In genomic region chr12:76909218-76909617, GRCm38 (mm10) we compare ENCODE assay signal across 14 mouse cellular contexts. TPM values are rescaled to one million over a fixed set of nuclear protein-coding genes. Genes with fewer than 3 reads are reported as not detected.
DNase-seq lines count a peak whose midpoint lies in the region; ATAC-seq and TF ChIP-seq lines count a peak whose summit lies in the region.
"Had no signal": no experiment of that assay in that cellular context is flagged by ENCODE, and none has a peak within 500 bp of the region (broad histone marks: within the 10 kb centered on the region; RNA-seq: fewer than 3 reads in every experiment).

No protein-coding gene starts in this region.

- H3K9me3 ChIP-seq in heart, embryonic 12.5 days (replicated peaks) = no peaks in the 10 kb centered on the region
- H3K9me3 ChIP-seq in MEL (replicated peaks; ENCODE audit: insufficient read depth, low read length) = no peaks in the 10 kb centered on the region
- no peaks in the 10 kb centered on the region for H3K9me3 ChIP-seq in intestine, embryonic 16.5 days (ENCODE audit: control insufficient read depth, low read length)
- H3K9me3 ChIP-seq: neural tube, embryonic 13.5 days had no signal

- TF ChIP-seq POLR2A in heart, adult 2 months (IDR thresholded peaks at IDR 0.05; ENCODE audit: insufficient read depth, low read depth, low read length) = no peak
- no peak for TF ChIP-seq POLR2A in MEL (IDR thresholded peaks at IDR 0.05; ENCODE audit: control insufficient read depth in 1 of 2, insufficient read depth in 1 of 2, low read depth in 1 of 2, low read length in 2 of 2, poor library complexity in 1 of 2)

- no peak overlapping the region for H3K27ac ChIP-seq in heart, embryonic 12.5 days (ENCODE audit: poor library complexity, severe bottlenecking)
- no peak overlapping the region for H3K27ac ChIP-seq in heart, adult 2 months
- H3K27ac ChIP-seq in MEL (ENCODE audit: control insufficient read depth, low read depth, low read length) = peak overlapping the region; percentile 47
- no peak overlapping the region for H3K27ac ChIP-seq in intestine, embryonic 16.5 days (ENCODE audit: low read length)
- H3K27ac ChIP-seq: neural tube, embryonic 13.5 days had no signal

- H3K9ac ChIP-seq in heart, embryonic 12.5 days = no peak overlapping the region
- no peak overlapping the region for H3K9ac ChIP-seq in heart, adult 2 months (ENCODE audit: low read depth, low read length)
- H3K9ac ChIP-seq in MEL (ENCODE audit: control insufficient read depth, low read depth, low read length, poor library complexity, severe bottlenecking) = no peak overlapping the region
- H3K9ac ChIP-seq in intestine, embryonic 16.5 days (ENCODE audit: low read depth, low read length) = no peak overlapping the region
- H3K9ac ChIP-seq: neural tube, embryonic 13.5 days had no signal

- peak; percentile 72; the same call in 1 of the 2 replicates for ATAC-seq in heart, embryonic 12.5 days (ENCODE audit: insufficient number of reproducible peaks, low FRiP score)
- peak; percentile 82 for ATAC-seq in intestine, embryonic 16.5 days
- peak; percentile 90 for ATAC-seq in megakaryocyte progenitor cell, adult 5-6 weeks (replicated peaks; ENCODE audit: poor library complexity)
- ATAC-seq: activated CD4-positive, CD25-positive, alpha-beta regulatory T cell, adult 4 months had no signal

- H3K36me3 ChIP-seq in heart, embryonic 12.5 days = peaks cover 29% of the 10 kb centered on the region
- no peaks in the 10 kb centered on the region for H3K36me3 ChIP-seq in heart, adult 2 months (ENCODE audit: control insufficient read depth, insufficient read depth, low read length)
- H3K36me3 ChIP-seq in MEL (ENCODE audit: control insufficient read depth in 1 of 2, insufficient read depth in 2 of 2, low read length in 2 of 2) = peaks cover 0 to 17% of the 10 kb centered on the region in 2 experiments; a peak in 3 of 4 replicates
- H3K36me3 ChIP-seq in intestine, embryonic 16.5 days (ENCODE audit: control insufficient read depth, insufficient read depth, low read length) = no peaks in the 10 kb centered on the region

- no peak for TF ChIP-seq EP300 in heart, adult 2 months (IDR thresholded peaks at IDR 0.05; ENCODE audit: insufficient read depth, low read depth, low read length)
- TF ChIP-seq EP300 in MEL (IDR thresholded peaks at IDR 0.05; ENCODE audit: low read depth in 1 of 2, low read length in 2 of 2) = peak; percentile 91 to 92

- H3K27me3 ChIP-seq in heart, embryonic 12.5 days (replicated peaks) = no peaks in the 10 kb centered on the region
- no peaks in the 10 kb centered on the region for H3K27me3 ChIP-seq in heart, adult 2 months (ENCODE audit: control insufficient read depth, insufficient read depth, low read length)
- no peaks in the 10 kb centered on the region for H3K27me3 ChIP-seq in MEL (ENCODE audit: control insufficient read depth in 1 of 2, insufficient read depth in 2 of 2, low read length in 2 of 2)
- no peaks in the 10 kb centered on the region for H3K27me3 ChIP-seq in intestine, embryonic 16.5 days (replicated peaks; ENCODE audit: control insufficient read depth, insufficient read depth, low read length)
- H3K27me3 ChIP-seq: neural tube, embryonic 13.5 days had no signal

- peaks cover 11% of the 10 kb centered on the region; the same call in 1 of the 2 replicates for H3K4me1 ChIP-seq in heart, embryonic 12.5 days (replicated peaks)
- H3K4me1 ChIP-seq in heart, adult 2 months (ENCODE audit: control insufficient read depth, insufficient read depth, low read length) = peaks cover 3% of the 10 kb centered on the region
- peaks cover 15 to 33% of the 10 kb centered on the region in 2 experiments for H3K4me1 ChIP-seq in MEL (ENCODE audit: control insufficient read depth in 1 of 2, insufficient read depth in 2 of 2, low read length in 2 of 2)
- H3K4me1 ChIP-seq in intestine, embryonic 16.5 days (ENCODE audit: control insufficient read depth, insufficient read depth, low read length) = no peaks in the 10 kb centered on the region

- no peak for TF ChIP-seq CTCF in heart, adult 2 months (IDR thresholded peaks at IDR 0.05)
- TF ChIP-seq CTCF in MEL (IDR thresholded peaks at IDR 0.05 in 2 of 3, conservative IDR thresholded peaks at IDR 0.05 in 1 of 3; ENCODE audit: control insufficient read depth in 1 of 3, insufficient read depth in 1 of 3, low read depth in 2 of 3, low read length in 3 of 3, poor library complexity in 1 of 3, severe bottlenecking in 1 of 3) = no peak

- 0 out of 2 replicates have a peak overlapping the region, but pooled peaks have one; percentile 3 for H3K4me2 ChIP-seq in heart, embryonic 12.5 days
- H3K4me2 ChIP-seq in intestine, embryonic 16.5 days (ENCODE audit: low read depth, low read length) = no peak overlapping the region
- H3K4me2 ChIP-seq: neural tube, embryonic 13.5 days had no signal

- no peak for TF ChIP-seq RAD21 in MEL (IDR thresholded peaks at IDR 0.05; ENCODE audit: low read depth, low read length)

- intact Hi-C loops in heart, adult 2 months (cut with DNase I) = no loop called here

- H3K79me2 ChIP-seq in heart, adult 2 months (replicated peaks; ENCODE audit: control insufficient read depth, insufficient read depth, low read length) = no peaks in the 10 kb centered on the region
- H3K79me2 ChIP-seq in MEL (ENCODE audit: control insufficient read depth, insufficient read depth, low read length, poor library complexity) = no peaks in the 10 kb centered on the region

- H3K4me3 ChIP-seq in heart, embryonic 12.5 days = no peak overlapping the region
- no peak overlapping the region for H3K4me3 ChIP-seq in heart, adult 2 months
- H3K4me3 ChIP-seq in MEL (ENCODE audit: control insufficient read depth in 1 of 2, insufficient read depth in 1 of 2, low read depth in 2 of 2, low read length in 2 of 2) = no peak overlapping the region
- H3K4me3 ChIP-seq in intestine, embryonic 16.5 days (ENCODE audit: low read length) = no peak overlapping the region
- H3K4me3 ChIP-seq: neural tube, embryonic 13.5 days had no signal

- 44% methylated on average over 5 of the region's 5 CpGs for WGBS in heart, embryonic 12.5 days
- 69% methylated on average over 5 of the region's 5 CpGs for WGBS in heart, adult 2 months
- 61% methylated on average over 5 of the region's 5 CpGs for WGBS in intestine, embryonic 16.5 days

- DNase-seq in heart, adult 2 months = no peak
- peak; percentile 85 for DNase-seq in MEL (ENCODE audit: low read depth, low spot score)
- DNase-seq in cerebellum, adult 9-10 months = no peak
- no peak for DNase-seq in adrenal gland, postnatal 36 days
- DNase-seq in neural tube, embryonic 10.5 days (ENCODE audit: extremely low spot score, low spot score) = no peak
- DNase-seq: kidney, adult 11 months; midbrain, embryonic 14.5 days; retina, postnatal 1 day; thymus, postnatal 4 days had no signal

TF ChIP-seq in MEL, 35 proteins besides CTCF, POLR2A, EP300 and RAD21 (continues in another document):
- TF ChIP-seq USF1 (IDR thresholded peaks at IDR 0.05; ENCODE audit: low read depth, low read length) (no peak), UBTF (IDR thresholded peaks at IDR 0.05; ENCODE audit: borderline replicate concordance, insufficient read depth, low read depth, low read length) (no peak), NELFE (IDR thresholded peaks at IDR 0.05; ENCODE audit: low read depth, low read length) (no peak), KAT2A (conservative IDR thresholded peaks at IDR 0.05; ENCODE audit: low read depth, low read length) (no peak), ELF1 (IDR thresholded peaks at IDR 0.05; ENCODE audit: low read depth, low read length) (peak; percentile 71; the same call in 1 of the 2 replicates), ZMIZ1 (IDR thresholded peaks at IDR 0.05; ENCODE audit: low read depth, low read length) (no peak), MEF2A (IDR thresholded peaks at IDR 0.05; ENCODE audit: extremely low read depth, insufficient replicate concordance, low read depth, low read length, poor library complexity, severe bottlenecking) (0 out of 2 replicates have a peak, but pooled peaks have one; percentile 24), HCFC1 (IDR thresholded peaks at IDR 0.05; ENCODE audit: low read depth, low read length) (0 out of 2 replicates have a peak, but pooled peaks have one; percentile 28), RCOR1 (IDR thresholded peaks at IDR 0.05; ENCODE audit: low read depth, low read length) (peak; percentile 86), ETS1 (IDR thresholded peaks at IDR 0.05; ENCODE audit: low read depth, low read length) (peak; percentile 76), POLR2AphosphoS5 (IDR thresholded peaks at IDR 0.05; ENCODE audit: borderline replicate concordance, low read depth, low read length) (no peak), ZNF384 (IDR thresholded peaks at IDR 0.05; ENCODE audit: low read depth, low read length) (no peak), TAL1 (IDR thresholded peaks at IDR 0.05; ENCODE audit: low read length) (peak; percentile 86), MYB (IDR thresholded peaks at IDR 0.05; ENCODE audit: low read depth, low read length) (peak; percentile 41; the same call in 1 of the 2 replicates), MAX (IDR thresholded peaks at IDR 0.05; ENCODE audit: low read length) (no peak), MXI1 (IDR thresholded peaks at IDR 0.05; ENCODE audit: low read depth, low read length) (peak; percentile 53; the same call in 1 of the 2 replicates), GABPA (IDR thresholded peaks at IDR 0.05; ENCODE audit: low read depth, low read length) (no peak), NRF1 (IDR thresholded peaks at IDR 0.05; ENCODE audit: insufficient read depth, low read depth, low read length, poor library complexity, severe bottlenecking) (peak; percentile 30; the same call in 1 of the 2 replicates), MAFK (IDR thresholded peaks at IDR 0.05; ENCODE audit: borderline replicate concordance, low read depth, low read length) (no peak; the same call in 1 of the 2 replicates), POLR2AphosphoS2 (IDR thresholded peaks at IDR 0.05; ENCODE audit: low read length) (no peak), MYC (IDR thresholded peaks at IDR 0.05; ENCODE audit: low read depth, low read length) (no peak), GATA1 (IDR thresholded peaks at IDR 0.05; ENCODE audit: low read depth, low read length) (peak; percentile 90), SMC3 (IDR thresholded peaks at IDR 0.05; ENCODE audit: low read depth, low read length) (0 out of 2 replicates have a peak, but pooled peaks have one; percentile 22)

RNA-seq across cellular contexts. Expression of gene Max, which starts 52.8 kb away (rescaled TPM):
- 8.2 and 8.9 TPM in 2 replicates for polyA plus RNA-seq in heart, embryonic 12.5 days (2016; fragmentation: Nextera tagmentation; extraction: Ambion mirVana)
- 10 to 100 TPM; 65.6 to 76.2 TPM for total RNA-seq in heart, adult 2 months (2021)
- polyA plus RNA-seq in heart, adult 2 months (2012; rRNA removed) = 27.0 and 38.5 TPM in 2 replicates
- 44.9 and 48.2 TPM in 2 replicates for total RNA-seq in MEL (2012; rRNA removed)
- polyA plus RNA-seq in MEL (2012; ENCODE audit: insufficient read depth in 1 of 2, insufficient read length in 2 of 2, low read depth in 1 of 2, low replicate concordance in 2 of 2, missing spikeins in 1 of 2) = 100 to 1,000 TPM; 164 to 356 TPM
- polyA plus RNA-seq in intestine, embryonic 16.5 days (2015; fragmentation: Nextera tagmentation; extraction: Ambion mirVana) = 14.2 and 15.0 TPM in 2 replicates
- 114 and 116 TPM in 2 replicates for total RNA-seq in megakaryocyte progenitor cell, adult 5-6 weeks (2015)
- 100 and 122 TPM in 2 replicates for total RNA-seq in megakaryocyte progenitor cell, adult 5-6 weeks (2017)
- 10 to 100 TPM; 63.4 to 73.8 TPM for total RNA-seq in adrenal gland, postnatal 36 days (2021)
